Mouse (Mus musculus): ENCODE measurements at regions not wholly inside any gene's neighbourhood (a gene's known extent, or its start where the extent isn't known, plus 50 kb on each side); places are given as distances from the start of the nearest gene placed in this dataset.

DNA sequence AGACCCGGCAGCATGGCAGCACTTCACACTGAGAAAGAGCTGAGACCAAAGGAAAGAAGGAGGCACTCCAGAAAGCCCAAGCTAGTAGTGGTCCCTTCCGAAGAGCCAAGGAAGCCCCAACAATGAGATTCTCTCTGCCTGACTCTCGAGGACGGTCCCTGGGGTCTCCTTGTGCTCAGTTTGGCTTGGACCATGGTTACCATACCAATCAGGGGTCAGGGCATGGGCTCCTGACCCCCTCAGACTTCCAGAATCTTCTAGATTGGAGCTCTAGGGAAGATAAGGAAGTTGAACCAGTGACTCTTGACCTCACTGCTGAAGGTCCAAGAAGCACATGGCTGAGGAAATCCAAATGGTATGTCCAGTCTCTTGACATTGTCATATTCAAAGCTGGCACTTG is 53.0 kb upstream of the Cplx2 start:
- no peak for DNase-seq (ENCODE audit: low spot score in 2 of 2)

GRCm38 (mm10) chr13:54318601-54319000 is 52.5 kb upstream of the Cplx2 start:
- no peak for DNase-seq (ENCODE audit: low spot score in 2 of 2)

GRCm38 (mm10) chr13:54320212-54320611 is 50.9 kb upstream of the Cplx2 start:
- no peak for DNase-seq (ENCODE audit: low spot score in 2 of 2)

- DNase-seq (ENCODE audit: low spot score in 2 of 2): no peak
These were observed 50.1 kb upstream of the Cplx2 start for GRCm38 (mm10) chr13:54321011-54321410.

Data from urinary bladder, postnatal 4 days (tissue).